Mouse (Mus musculus): ENCODE measurements around the gene Dbx1. TPM values are rescaled to one million over a fixed set of nuclear protein-coding genes. Genes with fewer than 3 reads are reported as not detected.

Dbx1 gene
- total RNA-seq, 2 experiments from 2014 or later: not detected

- DNase-seq (ENCODE audit: low spot score in 2 of 2): no peak
- intact Hi-C loops (cut with DNase I): loop anchor here (5.0 kb wide), 2 partner anchors 42 to 277 kb away; partner anchors contain the start of gene Slc6a5
Observed at GRCm38 (mm10) chr7:49635074-49635621, 1.5 kb downstream of the Dbx1 start.

- DNase-seq (ENCODE audit: low spot score in 2 of 2): no peak
- intact Hi-C loops (cut with DNase I): loop anchor here (5.0 kb wide), 2 partner anchors 43 to 278 kb away; partner anchors contain the start of gene Slc6a5
Observed at GRCm38 (mm10) chr7:49634291-49635073, 2.2 kb downstream of the Dbx1 start.

- DNase-seq (ENCODE audit: low spot score in 2 of 2): no peak
- intact Hi-C loops (cut with DNase I): no loop called here
Observed at GRCm38 (mm10) chr7:49633375-49633956, 3.2 kb downstream of the Dbx1 start.

- no peak for DNase-seq (ENCODE audit: low spot score in 2 of 2)
- intact Hi-C loops (cut with DNase I): no loop called here
Observed at GRCm38 (mm10) chr7:49632391-49632790, 4.3 kb downstream of the Dbx1 start.

GRCm38 (mm10) chr7:49631885-49632284 lies 4.8 kb downstream of the Dbx1 start:
- intact Hi-C loops (cut with DNase I): no loop called here
- no peak for DNase-seq (ENCODE audit: low spot score in 2 of 2)

- intact Hi-C loops (cut with DNase I): loop anchor here (5.0 kb wide), 1 partner anchor 292 kb away; the partner anchor contains the start of gene Slc6a5
- DNase-seq (ENCODE audit: low spot score in 2 of 2): no peak
Observed at GRCm38 (mm10) chr7:49620160-49620559, 16.5 kb downstream of the Dbx1 start.

GRCm38 (mm10) chr7:49617087-49617486 lies 19.6 kb downstream of the Dbx1 start:
- intact Hi-C loops (cut with DNase I): loop anchor here (2.0 to 5.0 kb wide), 2 partner anchors 134 to 305 kb away; no protein-coding TSS in a partner anchor
- no peak for DNase-seq (ENCODE audit: low spot score in 2 of 2)

- peak; percentile 73 to 80 for DNase-seq (ENCODE audit: low spot score in 2 of 2)
- intact Hi-C loops (cut with DNase I): loop anchor here (2.0 to 5.0 kb wide), 2 partner anchors 135 to 306 kb away; no protein-coding TSS in a partner anchor
Observed at GRCm38 (mm10) chr7:49616258-49616735, 20.4 kb downstream of the Dbx1 start.

GRCm38 (mm10) chr7:49604965-49605795 lies 31.5 kb downstream of the Dbx1 start:
- DNase-seq (ENCODE audit: low spot score in 2 of 2): no peak
- intact Hi-C loops (cut with DNase I): no loop called here

- intact Hi-C loops (cut with DNase I): no loop called here
- DNase-seq (ENCODE audit: low spot score in 2 of 2): no peak
Observed at GRCm38 (mm10) chr7:49604244-49604643, 32.4 kb downstream of the Dbx1 start.

GRCm38 (mm10) chr7:49601191-49601975 lies 35.3 kb downstream of the Dbx1 start:
- intact Hi-C loops (cut with DNase I): no loop called here
- DNase-seq (ENCODE audit: low spot score in 2 of 2): peak; percentile 85 to 96

- intact Hi-C loops (cut with DNase I): no loop called here
- DNase-seq (ENCODE audit: low spot score in 2 of 2): no peak
Observed at GRCm38 (mm10) chr7:49599950-49600349, 36.7 kb downstream of the Dbx1 start.

GRCm38 (mm10) chr7:49598225-49598624 lies 38.4 kb downstream of the Dbx1 start:
- DNase-seq (ENCODE audit: low spot score in 2 of 2): no peak
- intact Hi-C loops (cut with DNase I): no loop called here

GRCm38 (mm10) chr7:49597776-49598175 lies 38.9 kb downstream of the Dbx1 start:
- DNase-seq (ENCODE audit: low spot score in 2 of 2): no peak
- intact Hi-C loops (cut with DNase I): no loop called here

- intact Hi-C loops (cut with DNase I): no loop called here
- no peak for DNase-seq (ENCODE audit: low spot score in 2 of 2)
Observed at GRCm38 (mm10) chr7:49589635-49590034, 47.0 kb downstream of the Dbx1 start.

GRCm38 (mm10) chr7:49586530-49587120 lies 50.0 kb downstream of the Dbx1 start:
- intact Hi-C loops (cut with DNase I): no loop called here
- DNase-seq (ENCODE audit: low spot score in 2 of 2): no peak

- intact Hi-C loops (cut with DNase I): no loop called here
- DNase-seq (ENCODE audit: low spot score in 2 of 2): no peak
Observed at GRCm38 (mm10) chr7:49583176-49583575, 53.5 kb downstream of the Dbx1 start.

- DNase-seq (ENCODE audit: low spot score in 2 of 2): no peak
- intact Hi-C loops (cut with DNase I): no loop called here
Observed at GRCm38 (mm10) chr7:49582551-49582950, 54.1 kb downstream of the Dbx1 start.
